Mouse (Mus musculus): Measurements from ENCODE around the gene Coq9.

The Coq9 gene

DNA sequence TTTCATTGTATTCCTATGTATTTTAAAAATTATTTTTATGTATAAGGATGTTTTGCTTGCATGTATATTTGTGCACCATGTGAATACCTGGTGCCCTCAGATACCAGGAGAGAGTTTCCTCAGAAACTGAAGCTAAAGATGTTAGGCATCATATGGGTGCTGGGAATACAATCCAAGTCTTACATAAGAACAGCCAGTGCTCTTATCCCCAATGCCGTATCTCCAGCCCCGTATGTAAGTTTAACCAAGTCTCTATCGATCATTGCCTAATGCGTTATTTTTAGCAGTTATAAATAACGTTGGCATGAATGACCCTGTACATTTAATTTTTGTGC, 18.9 kb downstream of the Coq9 start:
- Histone ChIP-seq H3K9me3 (ENCODE audit: low read length) (no peaks in the 10 kb centered on the region), H3K4me3 (replicated peaks; ENCODE audit: low read length) (peak overlapping the region; percentile 99), H3K36me3 (ENCODE audit: insufficient read depth, low read length) (peaks cover 57% of the 10 kb centered on the region), H3K27me3 (ENCODE audit: insufficient read depth, low read length) (no peaks in the 10 kb centered on the region), H3K4me1 (replicated peaks; ENCODE audit: low read depth, low read length) (peaks cover 52% of the 10 kb centered on the region)
- TF ChIP-seq NANOG (IDR thresholded peaks at IDR 0.05; ENCODE audit: borderline replicate concordance, low read length) = no peak
- TF ChIP-seq CTCF (conservative IDR thresholded peaks at IDR 0.05; ENCODE audit: low read length) = no peak
- TF ChIP-seq POU5F1 (IDR thresholded peaks at IDR 0.05; ENCODE audit: borderline replicate concordance, low read length) = no peak

DNA sequence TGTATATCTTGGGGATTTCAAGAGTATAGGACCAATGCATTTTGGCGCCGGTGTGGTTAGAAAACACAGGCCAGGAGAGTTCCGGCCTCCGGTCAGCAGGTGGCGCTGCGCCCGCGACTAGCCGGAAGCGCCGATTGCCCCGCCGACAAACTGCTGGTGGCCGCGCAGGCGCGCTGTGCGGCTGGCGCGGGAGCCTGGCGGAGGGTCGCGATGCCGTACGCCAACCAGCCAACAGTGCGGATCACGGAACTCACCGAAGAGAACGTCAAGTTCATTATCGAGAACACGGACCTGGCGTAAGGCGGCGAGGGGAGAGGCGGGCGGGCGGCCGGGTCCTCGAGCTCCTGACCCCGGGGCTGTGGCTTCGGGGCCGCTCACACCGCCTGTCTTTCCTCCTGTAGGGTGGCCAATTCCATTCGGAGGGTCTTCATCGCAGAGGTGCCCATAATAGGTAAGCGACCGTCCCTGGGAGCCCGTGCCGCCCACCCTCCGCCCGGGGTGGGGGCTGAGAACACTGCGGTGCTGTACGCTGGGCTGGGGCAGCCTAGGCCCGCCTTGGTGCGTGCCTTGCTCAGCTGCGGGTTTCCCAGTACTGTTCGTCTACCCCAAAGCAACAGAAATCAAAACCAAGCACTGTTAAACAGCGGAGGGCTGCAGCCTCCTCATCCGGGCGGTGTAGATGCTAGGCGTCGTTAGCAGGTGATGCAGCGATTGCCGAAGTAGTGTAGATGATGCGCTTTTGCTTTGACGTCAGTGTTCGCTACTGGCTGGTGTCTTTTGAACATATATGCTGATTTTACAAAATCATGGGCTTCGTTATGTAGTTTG, 19.4 kb downstream of the Coq9 start, which contains the start of gene Polr2c:
Gene Polr2c (plus strand): TSS at position 105 of the 828 bp plus-strand sequence.
- Histone ChIP-seq H3K4me1 (replicated peaks; ENCODE audit: low read depth, low read length) (peaks cover 57% of the 10 kb centered on the region), H3K4me3 (replicated peaks; ENCODE audit: low read length) (peak within 1 kb of the TSS; percentile 99), H3K9me3 (ENCODE audit: low read length) (no peaks in the 10 kb centered on the region), H3K36me3 (ENCODE audit: insufficient read depth, low read length) (peaks cover 56% of the 10 kb centered on the region), H3K27me3 (ENCODE audit: insufficient read depth, low read length) (no peaks in the 10 kb centered on the region)
- TF ChIP-seq CTCF (conservative IDR thresholded peaks at IDR 0.05; ENCODE audit: low read length) (peak; percentile 69), POU5F1 (IDR thresholded peaks at IDR 0.05; ENCODE audit: borderline replicate concordance, low read length) (no peak)

DNA sequence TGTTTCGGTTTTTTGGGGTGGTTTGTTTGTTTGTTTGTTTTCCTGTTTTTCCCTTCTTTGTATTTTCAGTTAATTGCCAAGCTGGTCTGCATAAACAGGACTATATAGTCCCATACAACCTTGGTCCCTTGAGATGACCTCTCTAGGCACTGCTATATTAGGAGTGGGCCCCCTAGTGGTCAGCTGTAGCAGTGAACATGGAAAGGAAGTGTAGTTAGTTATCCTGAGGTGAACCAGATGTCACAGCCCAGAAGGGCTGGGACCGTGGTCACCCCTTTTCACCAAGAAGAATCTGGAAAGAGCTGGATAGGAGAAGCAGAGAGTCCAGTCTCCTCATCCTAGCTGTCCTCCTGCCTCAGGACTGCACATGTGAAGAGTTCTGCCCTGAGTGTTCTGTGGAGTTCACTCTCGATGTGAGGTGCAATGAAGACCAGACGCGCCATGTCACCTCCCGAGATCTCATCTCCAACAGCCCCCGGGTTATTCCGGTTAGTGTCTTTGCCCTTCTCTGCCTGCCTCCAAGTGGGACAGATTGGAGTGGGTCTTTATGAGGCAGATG, 23.3 kb downstream of the Coq9 start:
- H3K27me3 ChIP-seq (ENCODE audit: insufficient read depth, low read length) = no peaks in the 10 kb centered on the region
- peaks cover 72% of the 10 kb centered on the region for H3K36me3 ChIP-seq (ENCODE audit: insufficient read depth, low read length)
- H3K4me3 ChIP-seq (replicated peaks; ENCODE audit: low read length) = no peak overlapping the region
- peaks cover 82% of the 10 kb centered on the region for H3K4me1 ChIP-seq (replicated peaks; ENCODE audit: low read depth, low read length)
- TF ChIP-seq CTCF (conservative IDR thresholded peaks at IDR 0.05; ENCODE audit: low read length) (peak; percentile 90), NANOG (IDR thresholded peaks at IDR 0.05; ENCODE audit: borderline replicate concordance, low read length) (no peak)
- no peaks in the 10 kb centered on the region for H3K9me3 ChIP-seq (ENCODE audit: low read length)

DNA sequence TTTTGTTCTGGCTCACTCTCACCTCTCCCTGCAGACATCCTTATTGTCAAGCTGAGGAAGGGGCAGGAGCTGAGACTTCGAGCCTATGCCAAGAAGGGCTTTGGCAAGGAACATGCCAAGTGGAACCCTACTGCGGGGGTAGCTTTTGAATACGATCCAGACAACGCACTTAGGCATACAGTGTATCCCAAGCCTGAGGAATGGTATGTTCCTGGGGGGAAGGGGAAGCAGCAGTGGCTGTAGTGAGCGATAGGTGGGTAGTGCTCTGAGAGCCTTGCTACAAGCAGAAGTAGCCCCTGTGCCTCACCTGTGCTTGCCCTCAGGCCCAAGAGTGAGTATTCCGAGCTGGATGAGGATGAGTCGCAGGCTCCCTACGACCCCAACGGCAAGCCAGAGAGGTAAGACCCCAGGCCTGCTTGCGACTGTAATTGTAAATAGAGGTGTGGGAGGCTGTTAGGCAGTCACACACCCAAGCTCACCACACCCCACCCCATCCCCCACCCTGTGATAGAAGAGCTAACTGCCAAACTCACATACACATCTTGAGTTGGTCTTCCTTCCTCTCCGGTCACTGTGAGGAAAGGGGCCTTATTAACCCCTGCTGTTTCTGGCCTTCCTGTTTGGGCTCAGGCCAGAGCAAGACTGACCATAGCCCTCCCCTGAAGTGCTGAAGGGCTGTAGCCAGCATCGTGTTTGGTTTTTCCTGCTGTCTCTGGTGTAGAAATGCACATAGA, 24.5 kb downstream of the Coq9 start:
- TF ChIP-seq NANOG (IDR thresholded peaks at IDR 0.05; ENCODE audit: borderline replicate concordance, low read length) = no peak

DNA sequence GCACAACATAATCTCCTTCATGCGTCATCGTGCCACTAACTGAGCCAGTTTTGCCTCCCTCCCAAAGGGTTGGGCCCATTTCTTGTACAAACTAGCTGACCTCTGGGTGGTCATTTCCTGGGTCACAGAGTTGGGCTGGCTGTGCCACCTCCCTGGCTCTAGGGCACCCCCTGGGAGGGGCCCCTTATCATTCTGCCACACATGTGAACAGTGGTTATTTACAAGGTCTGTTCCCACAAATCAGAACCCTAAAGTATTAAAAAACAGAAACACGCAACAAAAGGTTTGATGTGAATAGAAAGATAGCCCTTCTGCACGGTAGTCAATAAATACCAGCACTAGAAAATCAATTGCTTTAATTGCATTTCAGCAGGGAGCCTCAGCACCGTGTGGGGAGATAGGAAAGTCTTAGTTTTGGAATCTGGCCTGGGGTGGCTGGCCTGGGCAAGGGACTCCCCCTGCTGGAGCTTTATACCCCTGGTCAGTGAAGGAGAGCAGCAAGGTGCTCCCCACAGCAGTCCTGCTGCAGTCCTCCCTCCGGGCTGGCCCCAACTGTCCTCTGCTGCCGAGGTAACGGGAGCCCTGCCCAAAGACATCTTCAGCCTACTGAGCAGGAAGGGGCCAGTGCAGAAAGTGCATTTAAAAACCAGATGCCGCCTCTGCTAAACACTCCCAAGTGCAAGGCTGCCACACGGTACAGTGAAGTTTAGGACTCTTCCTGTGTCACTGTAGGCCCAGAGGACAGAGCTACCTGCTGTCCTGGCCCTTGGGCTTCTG, 26.0 kb downstream of the Coq9 start:
- peaks cover 84% of the 10 kb centered on the region for H3K36me3 ChIP-seq (ENCODE audit: insufficient read depth, low read length)

More for the DNA sequence above, 24.5 kb downstream of the Coq9 start:
- H3K4me3 ChIP-seq (replicated peaks; ENCODE audit: low read length) = no peak overlapping the region
- H3K27me3 ChIP-seq (ENCODE audit: insufficient read depth, low read length) = no peaks in the 10 kb centered on the region
- H3K9me3 ChIP-seq (ENCODE audit: low read length) = no peaks in the 10 kb centered on the region
- peaks cover 85% of the 10 kb centered on the region for H3K36me3 ChIP-seq (ENCODE audit: insufficient read depth, low read length)
- H3K4me1 ChIP-seq (replicated peaks; ENCODE audit: low read depth, low read length) = peaks cover 89% of the 10 kb centered on the region

DNA sequence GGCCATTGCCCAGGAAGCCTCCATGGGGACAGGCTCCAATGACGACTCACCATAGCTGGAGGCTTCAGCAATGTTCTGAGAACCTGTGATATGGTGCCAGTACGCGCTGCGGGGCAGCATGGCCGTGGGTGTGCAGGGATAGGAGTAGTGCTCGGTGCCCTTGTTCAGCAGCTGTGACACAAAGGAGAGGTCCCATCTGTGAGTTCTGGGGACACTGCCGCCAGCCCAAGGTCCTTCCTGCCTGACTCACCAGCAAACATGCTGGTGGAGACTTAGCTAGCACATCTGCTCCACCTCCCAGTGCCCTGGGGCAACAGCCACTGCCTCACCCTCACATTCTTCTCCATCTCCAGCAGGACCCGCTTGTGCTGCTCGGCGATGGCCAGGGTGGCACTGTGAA, 27.2 kb downstream of the Coq9 start:
- Histone ChIP-seq H3K27me3 (ENCODE audit: insufficient read depth, low read length) (peaks cover 9% of the 10 kb centered on the region; the same call in 1 of the 2 replicates), H3K4me3 (replicated peaks; ENCODE audit: low read length) (no peak overlapping the region), H3K36me3 (ENCODE audit: insufficient read depth, low read length) (peaks cover 75% of the 10 kb centered on the region), H3K4me1 (replicated peaks; ENCODE audit: low read depth, low read length) (peaks cover 77% of the 10 kb centered on the region), H3K9me3 (ENCODE audit: low read length) (no peaks in the 10 kb centered on the region)
- no peak for TF ChIP-seq NANOG (IDR thresholded peaks at IDR 0.05; ENCODE audit: borderline replicate concordance, low read length)
- no peak for TF ChIP-seq CTCF (conservative IDR thresholded peaks at IDR 0.05; ENCODE audit: low read length)
- TF ChIP-seq POU5F1 (IDR thresholded peaks at IDR 0.05; ENCODE audit: borderline replicate concordance, low read length) = no peak

More for the DNA sequence above, 26.0 kb downstream of the Coq9 start:
- no peak overlapping the region for H3K4me3 ChIP-seq (replicated peaks; ENCODE audit: low read length)
- TF ChIP-seq NANOG (IDR thresholded peaks at IDR 0.05; ENCODE audit: borderline replicate concordance, low read length) (no peak), CTCF (conservative IDR thresholded peaks at IDR 0.05; ENCODE audit: low read length) (no peak), POU5F1 (IDR thresholded peaks at IDR 0.05; ENCODE audit: borderline replicate concordance, low read length) (no peak)
- H3K9me3 ChIP-seq (ENCODE audit: low read length) = no peaks in the 10 kb centered on the region
- no peaks in the 10 kb centered on the region for H3K27me3 ChIP-seq (ENCODE audit: insufficient read depth, low read length)
- H3K4me1 ChIP-seq (replicated peaks; ENCODE audit: low read depth, low read length) = peaks cover 79% of the 10 kb centered on the region

DNA sequence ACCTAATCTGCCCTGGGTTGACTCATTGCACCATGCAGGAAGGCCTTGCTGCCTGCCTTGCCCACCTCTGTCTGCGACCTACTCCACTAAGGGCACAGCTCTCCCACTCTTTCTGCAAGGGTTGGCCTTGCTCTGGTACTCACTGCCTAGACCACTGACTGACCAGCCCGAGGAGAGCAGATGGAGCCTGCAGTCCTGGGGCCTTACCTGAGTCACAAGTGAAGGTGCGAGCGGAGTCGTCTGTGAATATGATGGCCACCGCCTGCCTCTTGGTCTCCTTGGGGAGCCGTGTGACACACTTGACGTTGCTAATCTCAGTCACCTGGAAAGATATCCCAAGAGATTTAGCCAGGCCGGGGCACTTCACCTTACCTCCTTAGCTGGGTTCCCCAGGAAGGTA, 28.8 kb downstream of the Coq9 start:
- H3K36me3 ChIP-seq (ENCODE audit: insufficient read depth, low read length) = peaks cover 59% of the 10 kb centered on the region
- TF ChIP-seq CTCF (conservative IDR thresholded peaks at IDR 0.05; ENCODE audit: low read length) = no peak
- TF ChIP-seq POU5F1 (IDR thresholded peaks at IDR 0.05; ENCODE audit: borderline replicate concordance, low read length) = no peak
- H3K27me3 ChIP-seq (ENCODE audit: insufficient read depth, low read length) = peaks cover 13% of the 10 kb centered on the region; the same call in 1 of the 2 replicates
- no peak overlapping the region for H3K4me3 ChIP-seq (replicated peaks; ENCODE audit: low read length)
- no peaks in the 10 kb centered on the region for H3K9me3 ChIP-seq (ENCODE audit: low read length)
- H3K4me1 ChIP-seq (replicated peaks; ENCODE audit: low read depth, low read length) = peaks cover 75% of the 10 kb centered on the region

DNA sequence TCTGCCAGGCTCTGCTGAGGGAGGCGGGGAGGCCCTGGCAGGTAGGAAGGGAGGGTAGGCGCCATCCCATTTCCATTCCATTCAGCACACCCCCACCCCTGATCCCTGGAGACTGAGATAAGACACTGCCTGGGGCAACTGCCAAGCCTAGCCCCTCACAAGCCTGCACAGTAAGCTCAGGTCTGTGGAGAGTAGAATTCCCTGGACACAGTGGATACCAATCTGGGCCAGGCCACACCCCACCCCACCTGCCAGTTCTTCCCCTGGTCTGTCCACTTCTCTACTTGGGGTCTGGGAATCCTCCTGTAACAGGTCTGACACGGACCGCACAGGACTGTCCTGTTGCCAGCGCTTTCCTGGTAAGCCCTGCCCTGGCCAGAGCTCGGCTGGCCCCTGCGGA, 31.0 kb downstream of the Coq9 start:
- TF ChIP-seq NANOG (IDR thresholded peaks at IDR 0.05; ENCODE audit: borderline replicate concordance, low read length) (no peak), CTCF (conservative IDR thresholded peaks at IDR 0.05; ENCODE audit: low read length) (no peak), POU5F1 (IDR thresholded peaks at IDR 0.05; ENCODE audit: borderline replicate concordance, low read length) (no peak)
- Histone ChIP-seq H3K4me1 (replicated peaks; ENCODE audit: low read depth, low read length) (peaks cover 57% of the 10 kb centered on the region), H3K9me3 (ENCODE audit: low read length) (no peaks in the 10 kb centered on the region), H3K27me3 (ENCODE audit: insufficient read depth, low read length) (peaks cover 19% of the 10 kb centered on the region; the same call in 1 of the 2 replicates), H3K4me3 (replicated peaks; ENCODE audit: low read length) (no peak overlapping the region), H3K36me3 (ENCODE audit: insufficient read depth, low read length) (peaks cover 38% of the 10 kb centered on the region)
